Mouse (Mus musculus): ENCODE results near the gene Usf1. TPM values are rescaled to one million over a fixed set of nuclear protein-coding genes. Genes with fewer than 3 reads are reported as not detected.

Usf1 gene
- 80.2 and 82.0 TPM in 2 replicates for total RNA-seq (2014; rRNA removed; ENCODE audit: low replicate concordance)
- polyA plus RNA-seq (2015; fragmentation: Nextera tagmentation; extraction: Ambion mirVana) = 47.7 and 48.8 TPM in 2 replicates

DNA sequence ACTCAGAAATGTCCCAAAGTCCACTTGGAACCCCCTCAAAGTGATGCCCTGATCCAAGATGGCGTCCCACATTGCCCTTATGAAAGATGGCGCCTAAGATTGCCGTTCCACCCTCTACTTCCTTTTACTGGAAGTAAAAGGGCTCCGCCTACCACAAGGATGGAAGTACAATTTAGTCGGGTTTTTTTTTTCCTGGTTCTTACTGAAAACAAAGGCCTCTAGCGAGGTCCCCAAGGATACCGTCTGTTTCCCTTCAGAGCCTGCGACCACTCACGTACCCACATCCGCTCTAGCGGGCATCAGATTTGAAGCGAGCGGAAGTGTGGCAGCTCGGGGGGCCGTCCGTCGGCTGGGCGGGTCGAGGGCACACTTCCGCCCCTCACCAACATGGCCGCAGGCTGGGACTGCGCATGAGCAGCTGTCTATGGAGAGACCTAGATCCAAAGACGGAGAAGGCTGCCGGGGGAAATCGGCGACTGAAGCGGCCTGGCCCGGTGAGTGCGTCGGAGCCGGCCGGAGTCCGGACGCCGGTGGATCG is at the start of gene Usf1:
Gene Usf1, plus strand, starts transcription at position 367 of the 538 bp plus-strand sequence.
- Histone ChIP-seq H3K27me3 (ENCODE audit: control insufficient read depth, insufficient read depth, low read length) (no peaks in the 10 kb centered on the region; the same call in 1 of the 2 replicates), H3K27ac (ENCODE audit: low read depth) (peak within 1 kb of the TSS; percentile 92), H3K9me3 (replicated peaks; ENCODE audit: control insufficient read depth, low read length) (no peaks in the 10 kb centered on the region), H3K4me1 (ENCODE audit: control insufficient read depth, insufficient read depth) (no peaks in the 10 kb centered on the region), H3K9ac (replicated peaks; ENCODE audit: low read depth, low read length) (peak within 1 kb of the TSS; percentile 98), H3K36me3 (replicated peaks; ENCODE audit: control insufficient read depth, insufficient read depth, low read length) (peaks cover 11% of the 10 kb centered on the region), H3K4me2 (ENCODE audit: low read depth, low read length) (peak within 1 kb of the TSS; percentile 62), H3K4me3 (ENCODE audit: low read depth, low read length) (peak within 1 kb of the TSS; percentile 88)
- under 1% methylated on average over 36 of the region's 36 CpGs for WGBS
- TF ChIP-seq CTCF (IDR thresholded peaks at IDR 0.05; ENCODE audit: low read depth) (no peak), EP300 (IDR thresholded peaks at IDR 0.05; ENCODE audit: low read depth) (no peak; the same call in 1 of the 2 replicates)
- DNase-seq (ENCODE audit: low spot score) (peak; percentile 93), ATAC-seq (ENCODE audit: insufficient read depth, low read depth) (peak; percentile 96)

DNA sequence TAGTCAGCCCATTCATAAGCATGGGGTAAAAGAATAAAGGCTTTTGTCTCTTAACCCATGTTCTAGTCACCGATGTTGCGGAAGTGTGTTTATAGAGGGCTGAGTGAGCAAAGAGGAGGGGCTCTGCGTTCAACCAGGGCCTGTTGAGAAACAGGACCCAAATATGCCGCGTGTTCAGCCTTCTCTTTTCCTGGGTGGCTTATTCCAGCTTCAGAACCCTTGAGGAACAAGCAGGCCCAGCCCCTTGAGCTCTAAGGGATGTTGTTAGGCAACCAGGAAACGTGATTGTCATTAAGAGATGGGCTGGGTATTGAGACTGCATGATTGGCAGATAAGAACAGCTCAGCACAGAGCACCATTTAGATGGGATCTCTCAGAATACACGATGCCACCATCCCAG is 45.2 kb upstream of the Usf1 start:
- Histone ChIP-seq H3K4me1 (ENCODE audit: control insufficient read depth, insufficient read depth) (no peaks in the 10 kb centered on the region), H3K4me3 (ENCODE audit: low read depth, low read length) (no peak overlapping the region), H3K9me3 (replicated peaks; ENCODE audit: control insufficient read depth, low read length) (no peaks in the 10 kb centered on the region), H3K4me2 (ENCODE audit: low read depth, low read length) (no peak overlapping the region), H3K27me3 (ENCODE audit: control insufficient read depth, insufficient read depth, low read length) (0 out of 2 replicates have a peak, but pooled peaks cover 3% of the 10 kb centered on the region), H3K9ac (replicated peaks; ENCODE audit: low read depth, low read length) (no peak overlapping the region), H3K36me3 (replicated peaks; ENCODE audit: control insufficient read depth, insufficient read depth, low read length) (no peaks in the 10 kb centered on the region), H3K27ac (ENCODE audit: low read depth) (no peak overlapping the region)
- no peak for DNase-seq (ENCODE audit: low spot score)
- ATAC-seq (ENCODE audit: insufficient read depth, low read depth) = no peak
- no peak for TF ChIP-seq CTCF (IDR thresholded peaks at IDR 0.05; ENCODE audit: low read depth)
- no peak for TF ChIP-seq EP300 (IDR thresholded peaks at IDR 0.05; ENCODE audit: low read depth)
- 70% methylated on average over 7 of the region's 7 CpGs for WGBS

DNA sequence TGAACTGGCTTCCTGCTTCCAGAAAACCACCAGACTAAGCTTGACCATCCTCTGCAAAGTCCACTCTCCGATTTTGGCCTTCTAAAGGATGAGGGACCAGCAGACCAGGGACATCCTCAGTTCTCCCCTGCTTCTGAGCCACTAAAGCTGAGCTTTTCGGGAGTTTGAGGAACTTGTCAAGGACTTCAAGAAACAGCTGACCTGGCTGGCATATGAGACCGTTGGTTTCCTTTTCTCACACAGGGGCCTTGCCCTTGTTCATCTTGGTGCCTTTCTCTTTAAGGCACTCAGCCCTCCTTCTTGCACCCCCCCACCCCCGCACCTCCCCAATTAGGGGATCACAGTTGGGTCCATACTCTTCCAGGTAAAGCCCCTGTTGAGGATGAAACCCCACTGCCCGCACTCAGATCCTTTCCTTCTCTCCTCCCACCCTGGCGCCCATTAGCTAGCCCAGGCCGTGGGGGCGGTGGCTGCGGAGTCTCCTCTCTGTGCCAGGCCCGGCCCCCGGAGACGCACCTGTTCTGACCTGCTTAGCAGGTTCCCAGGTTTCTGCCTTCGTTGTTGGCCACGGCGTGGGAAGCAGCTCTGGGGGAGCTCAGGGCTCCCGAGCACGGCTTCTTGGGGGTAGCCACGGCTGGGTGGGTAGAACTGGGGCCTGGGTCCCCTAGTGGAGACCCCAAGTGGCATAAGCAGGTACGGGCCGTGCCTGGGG is 41.1 kb upstream of the Usf1 start, which contains the start of gene Nectin4:
Gene Nectin4, plus strand, starts transcription at position 255 of the 712 bp plus-strand sequence.
- 40% methylated on average over 20 of the region's 20 CpGs for WGBS
- no peak within 1 kb of the TSS for H3K9ac ChIP-seq (replicated peaks; ENCODE audit: low read depth, low read length)
- ATAC-seq (ENCODE audit: insufficient read depth, low read depth) = no peak
- H3K9me3 ChIP-seq (replicated peaks; ENCODE audit: control insufficient read depth, low read length) = no peaks in the 10 kb centered on the region
- DNase-seq (ENCODE audit: low spot score) = no peak
- H3K27me3 ChIP-seq (ENCODE audit: control insufficient read depth, insufficient read depth, low read length) = 0 out of 2 replicates have a peak, but pooled peaks cover 17% of the 10 kb centered on the region
- H3K4me3 ChIP-seq (ENCODE audit: low read depth, low read length) = no peak within 1 kb of the TSS
- H3K27ac ChIP-seq (ENCODE audit: low read depth) = no peak within 1 kb of the TSS
- H3K36me3 ChIP-seq (replicated peaks; ENCODE audit: control insufficient read depth, insufficient read depth, low read length) = no peaks in the 10 kb centered on the region
- no peak within 1 kb of the TSS for H3K4me2 ChIP-seq (ENCODE audit: low read depth, low read length)
- TF ChIP-seq CTCF (IDR thresholded peaks at IDR 0.05; ENCODE audit: low read depth) (no peak), EP300 (IDR thresholded peaks at IDR 0.05; ENCODE audit: low read depth) (no peak)
- no peaks in the 10 kb centered on the region for H3K4me1 ChIP-seq (ENCODE audit: control insufficient read depth, insufficient read depth)

GRCm38 (mm10) chr1:171372880-171373279 is 38.2 kb upstream of the Usf1 start:
- 62% methylated on average over 3 of the region's 3 CpGs for WGBS
- Histone ChIP-seq H3K4me2 (ENCODE audit: low read depth, low read length) (no peak overlapping the region), H3K4me1 (ENCODE audit: control insufficient read depth, insufficient read depth) (no peaks in the 10 kb centered on the region), H3K27ac (ENCODE audit: low read depth) (no peak overlapping the region), H3K36me3 (replicated peaks; ENCODE audit: control insufficient read depth, insufficient read depth, low read length) (no peaks in the 10 kb centered on the region), H3K9ac (replicated peaks; ENCODE audit: low read depth, low read length) (no peak overlapping the region), H3K9me3 (replicated peaks; ENCODE audit: control insufficient read depth, low read length) (no peaks in the 10 kb centered on the region), H3K27me3 (ENCODE audit: control insufficient read depth, insufficient read depth, low read length) (0 out of 2 replicates have a peak, but pooled peaks cover 17% of the 10 kb centered on the region), H3K4me3 (ENCODE audit: low read depth, low read length) (no peak overlapping the region)
- DNase-seq (ENCODE audit: low spot score) (no peak), ATAC-seq (ENCODE audit: insufficient read depth, low read depth) (no peak)
- TF ChIP-seq EP300 (IDR thresholded peaks at IDR 0.05; ENCODE audit: low read depth) (no peak), CTCF (IDR thresholded peaks at IDR 0.05; ENCODE audit: low read depth) (no peak)

DNA sequence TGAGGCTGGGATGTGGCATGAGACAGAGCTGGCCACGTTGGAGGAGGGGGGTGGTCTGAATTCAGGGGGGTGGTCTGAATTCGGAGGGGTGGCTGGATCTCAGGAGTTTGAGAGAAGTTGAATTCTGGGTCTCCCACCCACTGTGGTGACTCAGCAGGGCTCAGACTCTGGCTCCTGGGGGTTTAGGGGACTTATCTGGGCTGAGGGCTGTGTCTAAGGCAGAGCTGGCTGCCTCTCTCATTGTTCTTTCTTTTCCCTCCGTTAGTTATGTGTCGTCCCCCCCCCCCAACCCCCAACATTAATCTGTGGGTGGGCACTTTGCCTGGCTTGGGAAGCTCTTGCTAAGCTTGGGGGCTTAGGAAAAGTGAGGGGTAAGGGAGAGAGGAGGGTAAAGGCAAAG is 37.2 kb upstream of the Usf1 start:
- H3K4me2 ChIP-seq (ENCODE audit: low read depth, low read length) = no peak overlapping the region
- TF ChIP-seq CTCF (IDR thresholded peaks at IDR 0.05; ENCODE audit: low read depth) = no peak
- no peak for TF ChIP-seq EP300 (IDR thresholded peaks at IDR 0.05; ENCODE audit: low read depth)
- ATAC-seq (ENCODE audit: insufficient read depth, low read depth) (no peak), DNase-seq (ENCODE audit: low spot score) (no peak)
- H3K27ac ChIP-seq (ENCODE audit: low read depth) = no peak overlapping the region
- H3K36me3 ChIP-seq (replicated peaks; ENCODE audit: control insufficient read depth, insufficient read depth, low read length) = no peaks in the 10 kb centered on the region
- H3K4me1 ChIP-seq (ENCODE audit: control insufficient read depth, insufficient read depth) = no peaks in the 10 kb centered on the region
- 0 out of 2 replicates have a peak, but pooled peaks cover 17% of the 10 kb centered on the region for H3K27me3 ChIP-seq (ENCODE audit: control insufficient read depth, insufficient read depth, low read length)
- WGBS = 3% methylated on average over 3 of the region's 4 CpGs
- no peak overlapping the region for H3K9ac ChIP-seq (replicated peaks; ENCODE audit: low read depth, low read length)
- no peak overlapping the region for H3K4me3 ChIP-seq (ENCODE audit: low read depth, low read length)
- H3K9me3 ChIP-seq (replicated peaks; ENCODE audit: control insufficient read depth, low read length) = no peaks in the 10 kb centered on the region
